14 mouse cellular contexts compared by ENCODE assay signal in genomic region chr10:86479718-86480121, GRCm38 (mm10). TPM values are rescaled to one million over a fixed set of nuclear protein-coding genes. Genes with fewer than 3 reads are reported as not detected.
A peak's percentile ranks its signal among the peaks of the same experiment; 100 is the strongest.
DNase-seq lines count a peak whose midpoint lies in the region; ATAC-seq lines count a peak whose summit lies in the region.
"Had no signal": no experiment of that assay in that cellular context is flagged by ENCODE, and none has a peak within 500 bp of the region (broad histone marks: within the 10 kb centered on the region; RNA-seq: fewer than 3 reads in every experiment).

No protein-coding gene starts in this region.

- no peaks in the 10 kb centered on the region for H3K36me3 ChIP-seq in forebrain, embryonic 14.5 days (ENCODE audit: control insufficient read depth, insufficient read depth, low read length)
- no peaks in the 10 kb centered on the region for H3K36me3 ChIP-seq in forebrain, embryonic 10.5 days (replicated peaks)
- H3K36me3 ChIP-seq: hindbrain, embryonic 13.5 days; lung, embryonic 15.5 days had no signal

- intact Hi-C loops in left cerebral cortex, postnatal 4 days (cut with DNase I), result no loop called here
- intact Hi-C loops in left cerebral cortex, postnatal 14 days (cut with DNase I), result no loop called here
- intact Hi-C loops in heart, postnatal 36 days (cut with DNase I), result no loop called here

- H3K27me3 ChIP-seq in forebrain, embryonic 14.5 days (replicated peaks; ENCODE audit: control insufficient read depth, insufficient read depth, low read length), result no peaks in the 10 kb centered on the region
- H3K27me3 ChIP-seq in forebrain, embryonic 10.5 days (ENCODE audit: poor library complexity, severe bottlenecking), result no peaks in the 10 kb centered on the region
- H3K27me3 ChIP-seq: hindbrain, embryonic 13.5 days; lung, embryonic 15.5 days had no signal

- no peaks in the 10 kb centered on the region for H3K9me3 ChIP-seq in forebrain, embryonic 14.5 days (replicated peaks; ENCODE audit: control insufficient read depth, low read length)
- no peaks in the 10 kb centered on the region for H3K9me3 ChIP-seq in forebrain, embryonic 10.5 days
- H3K9me3 ChIP-seq: hindbrain, embryonic 13.5 days; lung, embryonic 15.5 days had no signal

- no peaks in the 10 kb centered on the region for H3K4me1 ChIP-seq in forebrain, embryonic 14.5 days (ENCODE audit: control insufficient read depth, insufficient read depth, low read length)
- H3K4me1 ChIP-seq in forebrain, embryonic 10.5 days, result peaks cover 26% of the 10 kb centered on the region
- H3K4me1 ChIP-seq: lung, embryonic 15.5 days had no signal

- no peak overlapping the region for H3K9ac ChIP-seq in forebrain, embryonic 14.5 days (ENCODE audit: low read length)
- H3K9ac ChIP-seq: hindbrain, embryonic 13.5 days; lung, embryonic 15.5 days had no signal

- peak; percentile 19 for DNase-seq in forebrain, embryonic 14.5 days (ENCODE audit: low spot score)
- no peak for DNase-seq in forebrain, embryonic 10.5 days (ENCODE audit: extremely low spot score, low spot score)
- DNase-seq in left cerebral cortex, postnatal 4 days, result peak; percentile 86
- no peak for DNase-seq in left cerebral cortex, postnatal 14 days (ENCODE audit: low spot score in 2 of 2)
- peak; percentile 95 for DNase-seq in cerebellum, adult 9-11 months
- peak; percentile 57 for DNase-seq in forelimb bud, embryonic 11.5 days (ENCODE audit: low read depth, low spot score)
- no peak for DNase-seq in right cerebral cortex, postnatal 10 days (ENCODE audit: low spot score in 2 of 2)
- no peak for DNase-seq in heart, postnatal 36 days
- DNase-seq: kidney, postnatal 25 days; thymus, postnatal 25 days had no signal

- no peak overlapping the region for H3K27ac ChIP-seq in forebrain, embryonic 14.5 days (ENCODE audit: low read depth, low read length)
- no peak overlapping the region for H3K27ac ChIP-seq in forebrain, embryonic 10.5 days
- H3K27ac ChIP-seq: hindbrain, embryonic 13.5 days; lung, embryonic 15.5 days had no signal

- no peak overlapping the region for H3K4me2 ChIP-seq in forebrain, embryonic 14.5 days (ENCODE audit: low read length)
- H3K4me2 ChIP-seq: heart, embryonic 11.5 days; hindbrain, embryonic 13.5 days; lung, embryonic 15.5 days had no signal

- H3K4me3 ChIP-seq in forebrain, embryonic 14.5 days (ENCODE audit: low read depth, low read length), result no peak overlapping the region
- no peak overlapping the region for H3K4me3 ChIP-seq in forebrain, embryonic 10.5 days
- H3K4me3 ChIP-seq: hindbrain, embryonic 13.5 days; lung, embryonic 15.5 days had no signal

- WGBS in forebrain, embryonic 14.5 days, result 53% methylated on average over 4 of the region's 4 CpGs
- WGBS in forebrain, embryonic 10.5 days, result 64% methylated on average over 4 of the region's 4 CpGs

- peak; percentile 18; the same call in 1 of the 2 replicates for ATAC-seq in forebrain, embryonic 14.5 days
- ATAC-seq: activated CD4-positive, CD25-positive, alpha-beta regulatory T cell, adult 4 months had no signal

RNA-seq across cellular contexts. Expression of gene Syn3, which starts 19.0 kb away (rescaled TPM):
- 8.5 and 14.9 TPM in 2 replicates for polyA plus RNA-seq in forebrain, embryonic 14.5 days (2014; fragmentation: Nextera tagmentation; extraction: Ambion mirVana)
- 3.9 and 4.5 TPM in 2 replicates for polyA plus RNA-seq in forebrain, embryonic 10.5 days (2016; fragmentation: Nextera tagmentation; extraction: Ambion mirVana)
- total RNA-seq in left cerebral cortex, postnatal 4 days (2021), result 10 to 100 TPM; 82.2 to 85.4 TPM
- total RNA-seq in left cerebral cortex, postnatal 14 days (2021), result 10 to 100 TPM; 29.9 to 32.0 TPM
- under 1 TPM; 0.22 to 0.39 TPM for total RNA-seq in heart, postnatal 36 days (2021)

Comparison
In these comparisons a context has a peak if more than half of its experiments do, and no peak if none do; other contexts are left out.
1. DNase-seq: peak in forebrain, embryonic 14.5 days (single experiment), left cerebral cortex, postnatal 4 days (single experiment), cerebellum, adult 9-11 months (single experiment) and forelimb bud, embryonic 11.5 days (single experiment); none in forebrain, embryonic 10.5 days (single experiment), left cerebral cortex, postnatal 14 days (0 of 2), right cerebral cortex, postnatal 10 days (0 of 2) and heart, postnatal 36 days (0 of 2).
2. RNA of gene Syn3, which starts 19.0 kb away (total RNA-seq): 82.2 to 85.4 TPM in left cerebral cortex, postnatal 4 days and 29.9 to 32.0 TPM in left cerebral cortex, postnatal 14 days; 0.22 to 0.39 TPM in heart, postnatal 36 days; every median in the first group is over 10 times any median in the second.